Mouse (Mus musculus) gastrocnemius, adult 2 months (tissue): ENCODE measurements around the gene Padi2. TPM values are rescaled to one million over a fixed set of nuclear protein-coding genes. Genes with fewer than 3 reads are reported as not detected.
A peak's percentile ranks its signal among the peaks of the same experiment; 100 is the strongest.

Source experiments
- DNase-seq: peaks from one replicate; pipeline ENCODE4 v3.0.0; 2022
- H3K27ac ChIP-seq: fragments of 200-600 bp; 2 replicates; pipeline ENCODE4 v1.8.1; 2022; ENCODE audit warnings: mild to moderate bottlenecking
- H3K4me3 ChIP-seq: fragments of 200-600 bp; 2 replicates; pipeline ENCODE4 v1.8.1; 2022; ENCODE audit warnings: mild to moderate bottlenecking, moderate library complexity
- CTCF ChIP-seq: fragments of 200-600 bp; IDR thresholded peaks from 2 replicates; pipeline ENCODE4 v1.8.1; 2022; ENCODE audit warnings: antibody characterized with exemption, mild to moderate bottlenecking, moderate library complexity
- intact Hi-C: fragments of 180-260 bp; cut with DNase I; formaldehyde crosslinking; loops from one replicate; pipeline ENCODE4 v1.15.1; 2025
- total RNA-seq, 2 experiments: library from RNA; stranded (reverse); gene quantifications; 2 replicates each; pipeline ENCODE4 v1.2.3; 2021

The Padi2 gene
- total RNA-seq, 2 experiments from 2014 or later, result 77.0 to 273 TPM

- no peak for DNase-seq
- no peak for TF ChIP-seq CTCF
- Histone ChIP-seq H3K4me3 (no peak overlapping the region), H3K27ac (no peak overlapping the region)
- intact Hi-C loops, result no loop called here
Observed at GRCm38 (mm10) chr4:140974408-140974807, 68.3 kb downstream of the Padi2 start.

GRCm38 (mm10) chr4:140975356-140975755 is 69.2 kb downstream of the Padi2 start:
- Histone ChIP-seq H3K4me3 (no peak overlapping the region), H3K27ac (no peak overlapping the region; the same call in 1 of the 2 replicates)
- intact Hi-C loops, result no loop called here
- no peak for TF ChIP-seq CTCF
- no peak for DNase-seq

GRCm38 (mm10) chr4:140977278-140977677 is 71.1 kb downstream of the Padi2 start:
- TF ChIP-seq CTCF, result no peak
- no peak overlapping the region for H3K27ac ChIP-seq
- no peak for DNase-seq
- intact Hi-C loops, result no loop called here
- no peak overlapping the region for H3K4me3 ChIP-seq

GRCm38 (mm10) chr4:140977886-140978692 is 71.9 kb downstream of the Padi2 start:
- intact Hi-C loops, result no loop called here
- Histone ChIP-seq H3K27ac (no peak overlapping the region), H3K4me3 (no peak overlapping the region)
- TF ChIP-seq CTCF, result no peak
- DNase-seq, result no peak

GRCm38 (mm10) chr4:140981605-140982004 is 75.5 kb downstream of the Padi2 start:
- DNase-seq, result no peak
- peak; percentile 52 for TF ChIP-seq CTCF
- intact Hi-C loops, result no loop called here
- H3K4me3 ChIP-seq, result no peak overlapping the region
- no peak overlapping the region for H3K27ac ChIP-seq

- no peak overlapping the region for H3K4me3 ChIP-seq
- intact Hi-C loops, result no loop called here
- no peak for TF ChIP-seq CTCF
- peak overlapping the region; percentile 17 for H3K27ac ChIP-seq
- no peak for DNase-seq
Observed at GRCm38 (mm10) chr4:140982808-140983207, 76.7 kb downstream of the Padi2 start.

- TF ChIP-seq CTCF, result no peak
- H3K27ac ChIP-seq, result peak overlapping the region; percentile 43
- peak; percentile 61 for DNase-seq
- intact Hi-C loops, result no loop called here
- no peak overlapping the region for H3K4me3 ChIP-seq
Observed at GRCm38 (mm10) chr4:140983442-140983841, 77.3 kb downstream of the Padi2 start.

GRCm38 (mm10) chr4:140984544-140984943 is 78.4 kb downstream of the Padi2 start:
- H3K4me3 ChIP-seq, result no peak overlapping the region
- intact Hi-C loops, result no loop called here
- no peak for TF ChIP-seq CTCF

GRCm38 (mm10) chr4:140986024-140986710 is 80.0 kb downstream of the Padi2 start:
- TF ChIP-seq CTCF, result peak; percentile 26
- peak overlapping the region; percentile 90 for H3K27ac ChIP-seq
- DNase-seq, result no peak
- intact Hi-C loops, result no loop called here
- peak overlapping the region; percentile 98 for H3K4me3 ChIP-seq

More at GRCm38 (mm10) chr4:140984544-140984943, 78.4 kb downstream of the Padi2 start:
- H3K27ac ChIP-seq, result no peak overlapping the region
- DNase-seq, result no peak

- Histone ChIP-seq H3K27ac (peak within 1 kb of the TSS; percentile 90), H3K4me3 (peak within 1 kb of the TSS; percentile 98)
- no peak for TF ChIP-seq CTCF
- DNase-seq, result peak; percentile 95
- intact Hi-C loops, result no loop called here
Observed at GRCm38 (mm10) chr4:140986711-140987395, 80.7 kb downstream of the Padi2 start, which contains the start of gene Atp13a2. TSS of gene Atp13a2 (plus strand) at chr4:140986873.

- intact Hi-C loops, result no loop called here
- no peak for TF ChIP-seq CTCF
- DNase-seq, result no peak
- Histone ChIP-seq H3K4me3 (peak overlapping the region; percentile 98), H3K27ac (peak overlapping the region; percentile 90)
Observed at GRCm38 (mm10) chr4:140987476-140987875, 81.3 kb downstream of the Padi2 start.

- intact Hi-C loops, result no loop called here
- no peak for TF ChIP-seq CTCF
- DNase-seq, result no peak
- H3K27ac ChIP-seq, result no peak overlapping the region; the same call in 1 of the 2 replicates
- H3K4me3 ChIP-seq, result no peak overlapping the region
Observed at GRCm38 (mm10) chr4:140988706-140989290, 82.7 kb downstream of the Padi2 start.

- Histone ChIP-seq H3K27ac (no peak overlapping the region; the same call in 1 of the 2 replicates), H3K4me3 (no peak overlapping the region)
- no peak for DNase-seq
- intact Hi-C loops, result no loop called here
- no peak for TF ChIP-seq CTCF
Observed at GRCm38 (mm10) chr4:140989447-140989846, 83.3 kb downstream of the Padi2 start.
